Mouse (Mus musculus): ENCODE data around the gene Hopx.
A peak's percentile ranks its signal among the peaks of the same experiment; 100 is the strongest.

GRCm38 (mm10) chr5:77089294-77089693 is 25.6 kb downstream of the Hopx start:
- TF ChIP-seq CTCF (IDR thresholded peaks at IDR 0.05; ENCODE audit: borderline replicate concordance, control insufficient read depth, extremely low read depth, insufficient read depth, low read length, poor library complexity) (peak; percentile 65; the same call in 1 of the 2 replicates), POLR2A (IDR thresholded peaks at IDR 0.05; ENCODE audit: control insufficient read depth, extremely low read depth, insufficient read depth, low read length, poor library complexity) (no peak)
